Mouse (Mus musculus) kidney, postnatal 0 days (tissue): ENCODE results near the gene Tgif2. TPM values are rescaled to one million over a fixed set of nuclear protein-coding genes. Genes with fewer than 3 reads are reported as not detected.

Source experiments
- ATAC-seq: fragments of 200-750 bp; cut with Nextera tagmentation; replicated peaks from 2 replicates; pipeline ENCODE4 v1.8.0; 2017; ENCODE audit warnings: low read depth, moderate number of reproducible peaks, moderate TSS enrichment, moderate library complexity; ENCODE audit not compliant: low FRiP score
- DNase-seq: peaks from one replicate; pipeline ENCODE4 v3.0.0-alpha.2; 2016; ENCODE audit warnings: low spot score
- H3K27ac ChIP-seq: fragments of 300-500 bp; sonication (generic); 2 replicates; pipeline ENCODE4 v1.5.1; 2014; ENCODE audit warnings: mild to moderate bottlenecking
- H3K27me3 ChIP-seq: fragments of 300-500 bp; sonication (generic); 2 replicates; pipeline ENCODE4 v1.6.1; 2014; ENCODE audit warnings: low read length, mixed read lengths; ENCODE audit not compliant: insufficient read depth
- H3K36me3 ChIP-seq: fragments of 300-500 bp; sonication (generic); 2 replicates; pipeline ENCODE4 v1.6.1; 2014; ENCODE audit warnings: low read length, mixed read lengths; ENCODE audit not compliant: insufficient read depth
- H3K4me1 ChIP-seq: fragments of 300-500 bp; sonication (generic); replicated peaks from 2 replicates; pipeline ENCODE4 v1.6.1; 2014; ENCODE audit warnings: antibody characterized with exemption, low read length, mixed read lengths; ENCODE audit not compliant: insufficient read depth
- H3K4me2 ChIP-seq: fragments of 300-500 bp; sonication (generic); 2 replicates; pipeline ENCODE4 v1.6.1; 2014; ENCODE audit warnings: mild to moderate bottlenecking, low read length, moderate library complexity, mixed read lengths
- H3K4me3 ChIP-seq: fragments of 300-500 bp; sonication (generic); replicated peaks from 2 replicates; pipeline ENCODE4 v1.5.1; 2014; ENCODE audit warnings: low read depth, low read length
- H3K9ac ChIP-seq: fragments of 300-500 bp; sonication (generic); 2 replicates; pipeline ENCODE4 v1.6.1; 2014; ENCODE audit warnings: low read depth, low read length
- H3K9me3 ChIP-seq: fragments of 300-500 bp; sonication (generic); replicated peaks from 2 replicates; pipeline ENCODE4 v1.6.1; 2016; ENCODE audit warnings: low read length, inconsistent platforms, mixed read lengths
- CTCF ChIP-seq: IDR thresholded peaks from 2 replicates; pipeline ENCODE4 v1.5.1; 2016; ENCODE audit warnings: antibody characterized with exemption, low read depth, mild to moderate bottlenecking, moderate library complexity
- WGBS: fragments of 180-500 bp; shearing (Covaris S2); extraction: QIAGEN DNeasy Blood & Tissue Kit; methylation state at CpG from one replicate; pipeline ENCODE4 v1.1.7; 2014; 5-methylcytosine and 5-hydroxymethylcytosine counted together
- polyA plus RNA-seq: library from polyadenylated mRNA; unstranded; fragments of >200 nt; fragmentation: Nextera tagmentation; extraction: Ambion mirVana; gene quantifications from 2 replicates; pipeline ENCODE4 v1.2.1, GENCODE M21; 2015

Gene Tgif2
- polyA plus RNA-seq, 1 experiment from 2014 or later: 38.2 TPM

GRCm38 (mm10) chr2:156888490-156888889, 48.7 kb downstream of the Tgif2 start:
- H3K36me3 ChIP-seq: no peaks in the 10 kb centered on the region
- no peak for DNase-seq
- no peaks in the 10 kb centered on the region for H3K27me3 ChIP-seq
- ATAC-seq: no peak
- no peak overlapping the region for H3K4me2 ChIP-seq
- WGBS: 68% methylated on average over 3 of the region's 3 CpGs
- H3K9me3 ChIP-seq: no peaks in the 10 kb centered on the region
- H3K4me1 ChIP-seq: no peaks in the 10 kb centered on the region
- no peak overlapping the region for H3K27ac ChIP-seq
- no peak overlapping the region for H3K9ac ChIP-seq
- no peak for TF ChIP-seq CTCF
- H3K4me3 ChIP-seq: no peak overlapping the region

DNA sequence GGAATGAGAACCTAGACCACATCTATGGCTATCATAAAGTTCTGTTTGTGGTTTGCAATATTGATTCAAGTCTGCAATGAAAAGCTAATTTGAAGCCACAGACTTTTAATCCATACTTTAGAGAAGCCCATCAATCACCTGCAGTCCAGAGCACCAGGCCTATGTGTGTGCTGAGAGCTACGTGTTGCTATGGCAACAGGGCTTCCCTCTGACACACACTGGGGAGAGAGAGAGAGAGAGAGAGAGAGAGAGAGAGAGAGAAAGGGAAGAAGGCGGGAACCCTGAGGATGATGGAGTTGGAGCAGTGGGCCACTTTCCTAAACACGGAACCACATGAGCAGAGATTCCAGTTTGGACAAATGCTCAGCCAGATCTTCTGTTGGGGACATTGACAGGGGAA, 52.4 kb downstream of the Tgif2 start:
- Histone ChIP-seq H3K4me1 (no peaks in the 10 kb centered on the region), H3K36me3 (no peaks in the 10 kb centered on the region), H3K9me3 (no peaks in the 10 kb centered on the region), H3K4me2 (no peak overlapping the region), H3K9ac (no peak overlapping the region), H3K27me3 (no peaks in the 10 kb centered on the region), H3K4me3 (no peak overlapping the region), H3K27ac (no peak overlapping the region)
- DNase-seq (no peak), ATAC-seq (no peak)
- TF ChIP-seq CTCF: no peak
- 57% methylated on average over 3 of the region's 3 CpGs for WGBS

GRCm38 (mm10) chr2:156892821-156893220, 53.0 kb downstream of the Tgif2 start:
- Histone ChIP-seq H3K9me3 (no peaks in the 10 kb centered on the region), H3K4me1 (no peaks in the 10 kb centered on the region), H3K4me3 (no peak overlapping the region), H3K27me3 (no peaks in the 10 kb centered on the region), H3K36me3 (no peaks in the 10 kb centered on the region), H3K27ac (no peak overlapping the region), H3K9ac (no peak overlapping the region), H3K4me2 (no peak overlapping the region)
- TF ChIP-seq CTCF: no peak
- no peak for DNase-seq
- WGBS: 78% methylated on average over 6 of the region's 6 CpGs
- no peak for ATAC-seq

DNA sequence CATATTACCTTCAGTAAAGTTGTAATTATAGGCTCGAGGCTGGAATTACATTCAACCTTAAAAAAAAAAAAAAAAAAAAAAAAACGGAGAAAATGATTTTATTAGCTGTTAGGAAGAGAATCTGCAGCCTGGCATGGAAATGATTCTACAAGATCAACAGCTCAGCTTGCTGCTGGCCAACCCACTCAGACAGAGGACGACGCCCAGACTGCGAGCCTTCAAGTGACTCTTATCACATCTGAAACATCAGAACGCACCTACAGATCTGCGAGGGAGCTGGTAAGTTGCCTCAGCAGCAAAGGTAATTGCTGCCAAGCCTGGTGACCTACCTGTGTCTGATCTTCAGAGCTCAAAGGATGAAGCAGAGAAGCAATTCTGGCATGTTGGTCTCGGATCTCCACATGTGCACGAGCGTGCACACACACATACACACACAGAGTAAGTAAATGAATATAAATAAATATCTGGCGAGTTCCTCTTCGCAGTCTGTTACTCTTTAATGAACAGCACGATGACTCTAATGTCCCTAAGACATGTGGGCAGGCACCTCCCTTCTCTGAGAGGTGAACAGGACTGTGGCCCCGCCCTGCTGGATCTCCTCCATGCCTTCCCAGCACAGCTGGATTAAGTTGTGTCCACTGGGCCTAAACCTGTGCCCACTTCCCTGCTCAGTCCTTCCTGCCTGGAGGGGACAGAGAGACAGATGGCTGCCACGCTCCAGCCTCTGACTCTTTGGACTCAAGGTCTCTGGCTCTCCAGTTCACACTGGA, 54.9 kb downstream of the Tgif2 start:
- no peak overlapping the region for H3K4me3 ChIP-seq
- H3K27me3 ChIP-seq: no peaks in the 10 kb centered on the region
- no peak for DNase-seq
- H3K9me3 ChIP-seq: no peaks in the 10 kb centered on the region
- TF ChIP-seq CTCF: no peak
- ATAC-seq: no peak
- no peak overlapping the region for H3K27ac ChIP-seq
- no peak overlapping the region for H3K4me2 ChIP-seq
- H3K9ac ChIP-seq: no peak overlapping the region
- no peaks in the 10 kb centered on the region for H3K36me3 ChIP-seq
- no peaks in the 10 kb centered on the region for H3K4me1 ChIP-seq
- WGBS: 62% methylated on average over 15 of the region's 15 CpGs

DNA sequence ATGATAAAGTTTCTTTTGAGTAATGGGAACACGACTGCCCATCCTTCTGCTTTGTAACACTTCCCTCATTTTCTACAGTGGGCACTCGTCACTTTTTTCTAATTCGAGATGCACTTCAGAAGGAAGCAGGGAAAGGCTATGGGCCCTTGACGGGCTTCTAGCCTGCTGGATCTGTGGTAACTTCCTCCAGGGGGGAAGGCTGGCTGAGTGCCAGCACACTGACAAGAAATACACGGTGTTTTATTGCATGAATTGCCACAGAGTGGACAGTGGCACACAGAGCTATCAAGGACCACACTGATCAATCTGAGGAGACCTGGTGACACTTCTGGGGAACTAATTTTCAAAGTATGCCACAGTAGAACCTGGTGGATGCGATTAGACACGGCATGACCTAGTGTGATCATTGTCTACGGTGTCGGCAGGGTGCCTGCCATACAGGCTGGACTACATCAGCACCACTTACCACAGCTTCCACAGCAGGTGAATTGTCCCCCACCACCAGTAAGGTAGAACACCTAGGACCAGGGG, 56.6 kb downstream of the Tgif2 start:
- Histone ChIP-seq H3K27me3 (no peaks in the 10 kb centered on the region), H3K4me2 (no peak overlapping the region), H3K4me1 (no peaks in the 10 kb centered on the region), H3K27ac (no peak overlapping the region), H3K9ac (no peak overlapping the region), H3K36me3 (no peaks in the 10 kb centered on the region), H3K4me3 (no peak overlapping the region), H3K9me3 (no peaks in the 10 kb centered on the region)
- WGBS: 69% methylated on average over 9 of the region's 9 CpGs
- TF ChIP-seq CTCF: no peak
- DNase-seq (no peak), ATAC-seq (no peak)

GRCm38 (mm10) chr2:156897034-156897433, 57.2 kb downstream of the Tgif2 start:
- Histone ChIP-seq H3K4me1 (no peaks in the 10 kb centered on the region), H3K9me3 (no peaks in the 10 kb centered on the region), H3K4me3 (no peak overlapping the region), H3K27ac (no peak overlapping the region), H3K9ac (no peak overlapping the region), H3K36me3 (no peaks in the 10 kb centered on the region), H3K27me3 (no peaks in the 10 kb centered on the region), H3K4me2 (no peak overlapping the region)
- 84% methylated on average over 9 of the region's 9 CpGs for WGBS
- no peak for ATAC-seq
- DNase-seq: no peak
- no peak for TF ChIP-seq CTCF
